Mouse (Mus musculus) midbrain, embryonic 13.5 days (tissue): ENCODE data around the gene Ttc9b. TPM values are rescaled to one million over a fixed set of nuclear protein-coding genes. Genes with fewer than 3 reads are reported as not detected.
A peak's percentile ranks its signal among the peaks of the same experiment; 100 is the strongest.

Experiments used
- ATAC-seq: fragments of 200-750 bp; cut with Nextera tagmentation; 2 replicates; pipeline ENCODE4 v1.8.0; 2017; ENCODE audit warnings: mild to moderate bottlenecking, moderate TSS enrichment, moderate library complexity
- H3K27ac ChIP-seq: fragments of 300-500 bp; sonication (generic); 2 replicates; pipeline ENCODE4 v1.5.1; 2015; ENCODE audit warnings: inconsistent platforms, mild to moderate bottlenecking, moderate library complexity
- H3K27me3 ChIP-seq: fragments of 300-500 bp; sonication (generic); 2 replicates; pipeline ENCODE4 v1.6.1; 2015; ENCODE audit warnings: mild to moderate bottlenecking, inconsistent platforms
- H3K36me3 ChIP-seq: fragments of 300-500 bp; sonication (generic); 2 replicates; pipeline ENCODE4 v1.6.1; 2015; ENCODE audit warnings: mild to moderate bottlenecking, inconsistent platforms
- H3K4me1 ChIP-seq: fragments of 300-500 bp; sonication (generic); replicated peaks from 2 replicates; pipeline ENCODE4 v1.6.1; 2015; ENCODE audit warnings: inconsistent platforms
- H3K4me2 ChIP-seq: fragments of 300-500 bp; sonication (generic); replicated peaks from 2 replicates; pipeline ENCODE4 v1.6.1; 2015; ENCODE audit warnings: moderate library complexity, mild to moderate bottlenecking, inconsistent platforms
- H3K4me3 ChIP-seq: fragments of 300-500 bp; sonication (generic); replicated peaks from 2 replicates; pipeline ENCODE4 v1.5.1; 2015; ENCODE audit warnings: mild to moderate bottlenecking, inconsistent platforms
- H3K9ac ChIP-seq: fragments of 300-500 bp; sonication (generic); replicated peaks from 2 replicates; pipeline ENCODE4 v1.6.1; 2015; ENCODE audit warnings: mild to moderate bottlenecking, inconsistent platforms
- H3K9me3 ChIP-seq: fragments of 300-500 bp; sonication (generic); 2 replicates; pipeline ENCODE4 v1.6.1; 2016; ENCODE audit warnings: mild to moderate bottlenecking, inconsistent platforms
- WGBS: fragments of 180-500 bp; shearing (Covaris S2); methylation state at CpG from one replicate; pipeline ENCODE4 v1.1.7; 2015; 5-methylcytosine and 5-hydroxymethylcytosine counted together
- polyA plus RNA-seq: library from polyadenylated mRNA; unstranded; fragments of >200 nt; fragmentation: Nextera tagmentation; extraction: Ambion mirVana; gene quantifications from 2 replicates; pipeline ENCODE4 v1.2.1, GENCODE M21; 2015

Gene Ttc9b
- polyA plus RNA-seq, 1 experiment from 2014 or later, result 40.5 TPM

DNA sequence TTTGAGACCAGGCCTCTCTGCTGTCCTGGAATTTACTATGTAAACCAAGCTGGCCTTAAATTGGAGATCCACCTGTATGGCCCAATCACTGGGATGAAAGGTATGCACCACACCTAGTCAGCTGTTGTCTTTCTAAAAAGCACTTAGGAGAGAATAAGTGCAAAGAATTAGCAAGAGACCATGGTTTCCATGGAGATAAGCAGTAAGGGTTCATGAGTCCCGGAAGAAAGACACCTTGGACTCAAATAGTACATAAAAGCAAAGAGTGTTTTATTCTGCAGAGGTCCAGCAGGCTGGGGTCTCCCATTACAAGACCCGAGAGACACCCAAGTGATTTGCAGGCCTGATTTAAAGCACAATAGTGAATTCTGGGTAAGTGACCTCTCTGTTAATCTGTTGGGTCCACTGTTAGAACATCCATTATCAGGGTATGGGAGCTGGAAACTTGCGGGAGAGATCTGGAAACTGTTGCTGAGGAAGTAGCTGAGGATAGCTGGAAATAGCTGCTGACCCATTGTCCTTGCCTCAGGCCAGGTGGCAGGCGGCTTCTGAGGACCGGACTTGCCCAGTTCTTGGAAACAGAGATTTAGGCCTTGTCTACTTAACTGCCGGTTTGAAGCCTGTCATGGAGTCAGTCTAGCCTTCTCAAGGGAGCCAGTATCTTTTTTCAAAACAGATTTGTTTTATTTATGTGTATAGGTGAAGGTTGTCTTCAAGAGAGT, 6.3 kb upstream of the Ttc9b start:
- Histone ChIP-seq H3K9ac (no peak overlapping the region), H3K36me3 (no peaks in the 10 kb centered on the region), H3K4me1 (no peaks in the 10 kb centered on the region; the same call in 1 of the 2 replicates), H3K27me3 (peaks cover 4% of the 10 kb centered on the region; the same call in 1 of the 2 replicates), H3K27ac (no peak overlapping the region), H3K4me2 (no peak overlapping the region), H3K9me3 (no peaks in the 10 kb centered on the region), H3K4me3 (no peak overlapping the region)
- WGBS, result 84% methylated on average over 6 of the region's 6 CpGs
- no peak for ATAC-seq

DNA sequence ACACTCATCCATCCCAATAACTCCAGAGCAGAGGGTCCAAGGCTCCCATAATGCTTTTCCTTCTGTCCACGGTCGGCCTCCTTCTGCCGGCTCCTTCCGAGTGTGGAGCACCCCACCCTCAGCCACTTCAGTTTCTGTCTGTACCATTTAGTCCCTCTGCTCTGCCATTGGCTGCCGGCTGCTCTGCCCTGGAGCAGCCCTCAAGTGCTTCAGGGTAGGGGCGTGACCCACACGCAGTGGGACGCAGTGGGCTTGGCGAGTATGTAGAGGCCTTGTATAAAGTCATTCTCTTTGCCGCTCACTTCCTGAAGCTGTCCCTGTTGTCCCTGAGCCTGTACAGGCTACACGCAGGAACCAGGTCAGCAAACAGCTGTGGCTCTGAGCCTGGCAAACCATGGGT, 4.0 kb upstream of the Ttc9b start:
- ATAC-seq, result no peak
- Histone ChIP-seq H3K4me3 (no peak overlapping the region), H3K4me1 (peaks cover 16% of the 10 kb centered on the region), H3K9ac (no peak overlapping the region), H3K27me3 (peaks cover 11% of the 10 kb centered on the region; the same call in 1 of the 2 replicates), H3K4me2 (no peak overlapping the region), H3K36me3 (no peaks in the 10 kb centered on the region), H3K9me3 (no peaks in the 10 kb centered on the region), H3K27ac (no peak overlapping the region)
- 95% methylated on average over 11 of the region's 11 CpGs for WGBS

DNA sequence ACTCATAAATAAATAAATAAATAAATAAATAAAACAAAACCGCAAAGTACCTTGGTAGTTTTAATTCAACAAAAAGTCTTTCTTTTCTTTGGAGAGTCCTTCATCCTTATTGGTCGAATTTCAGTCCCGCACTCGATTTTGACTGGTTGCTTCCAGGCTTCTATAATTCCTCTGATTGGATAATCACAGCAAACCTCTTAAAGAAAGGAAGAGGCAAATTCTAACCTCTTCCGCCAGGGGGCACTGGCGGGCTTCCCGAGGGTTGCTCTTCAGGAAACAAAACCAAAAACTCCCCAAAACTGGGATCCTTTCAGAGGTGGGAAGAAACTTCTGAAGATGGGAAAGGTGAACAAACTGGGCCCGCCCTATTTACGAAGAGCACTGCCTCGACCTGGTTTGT, 2.8 kb upstream of the Ttc9b start:
- no peak overlapping the region for H3K4me2 ChIP-seq
- WGBS, result 6% methylated on average over 10 of the region's 10 CpGs

DNA sequence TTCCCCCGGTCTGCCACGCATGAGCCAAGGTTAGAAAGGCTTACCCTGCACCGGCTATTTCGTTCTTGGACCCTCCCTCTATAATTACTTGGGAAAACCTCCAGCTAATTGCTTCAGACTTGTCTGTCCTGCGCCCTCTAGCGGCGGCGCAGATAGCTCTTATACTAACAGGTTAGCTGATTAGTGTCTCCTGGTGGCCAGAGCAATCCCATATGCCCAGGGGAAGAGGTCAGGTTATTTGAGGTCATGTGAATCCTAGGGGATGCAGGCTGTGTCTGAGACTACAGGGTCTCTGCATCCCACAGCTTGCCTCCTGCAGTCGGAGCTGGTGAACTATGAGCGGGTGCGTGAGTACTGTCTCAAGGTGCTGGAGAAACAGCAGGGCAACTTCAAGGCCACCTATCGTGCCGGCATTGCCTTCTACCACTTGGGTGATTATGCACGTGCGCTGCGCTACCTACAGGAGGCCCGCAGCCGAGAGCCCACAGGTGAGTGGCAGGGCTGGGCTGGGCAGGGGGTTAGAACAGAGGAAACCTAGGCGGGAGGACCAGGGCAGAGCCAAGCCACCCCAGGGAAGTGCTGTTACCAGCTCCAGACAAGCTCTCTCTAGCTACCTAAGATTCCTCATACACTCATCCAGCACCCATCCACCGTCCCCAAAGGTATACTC, 1.0 kb downstream of the Ttc9b start:
- Histone ChIP-seq H3K4me3 (peak overlapping the region; percentile 71), H3K9ac (no peak overlapping the region), H3K36me3 (peaks cover 42% of the 10 kb centered on the region), H3K4me1 (peaks cover 31% of the 10 kb centered on the region), H3K27me3 (peaks cover 41% of the 10 kb centered on the region), H3K9me3 (no peaks in the 10 kb centered on the region), H3K27ac (peak overlapping the region; percentile 95), H3K4me2 (peak overlapping the region; percentile 77)
- no peak for ATAC-seq
- 68% methylated on average over 20 of the region's 20 CpGs for WGBS

More for the DNA sequence above, 2.8 kb upstream of the Ttc9b start:
- no peak overlapping the region for H3K27ac ChIP-seq
- no peak for ATAC-seq
- no peaks in the 10 kb centered on the region for H3K9me3 ChIP-seq
- H3K36me3 ChIP-seq, result peaks cover 5% of the 10 kb centered on the region
- no peak overlapping the region for H3K9ac ChIP-seq
- no peak overlapping the region for H3K4me3 ChIP-seq
- H3K27me3 ChIP-seq, result peaks cover 19% of the 10 kb centered on the region
- H3K4me1 ChIP-seq, result peaks cover 25% of the 10 kb centered on the region

DNA sequence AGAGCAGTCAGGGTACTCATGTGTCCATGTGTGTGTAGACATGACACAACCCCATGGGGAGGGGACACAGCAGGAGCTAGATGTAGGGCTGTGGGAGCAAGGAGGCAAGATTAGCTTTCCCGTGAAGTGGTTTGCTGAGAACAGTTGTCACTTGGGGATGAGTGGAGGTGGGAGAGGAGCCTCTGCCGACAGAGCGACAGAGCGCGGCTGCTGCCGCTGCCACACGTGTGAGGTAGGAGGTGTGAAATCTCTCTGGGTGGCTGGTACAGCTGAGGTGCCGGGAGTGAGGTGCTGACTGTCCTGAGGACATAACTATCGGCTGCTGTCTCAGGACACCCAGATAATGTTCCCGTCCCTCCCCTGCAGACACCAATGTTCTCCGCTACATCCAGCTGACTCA, 1.8 kb downstream of the Ttc9b start:
- WGBS, result 81% methylated on average over 11 of the region's 11 CpGs
- ATAC-seq, result no peak
- Histone ChIP-seq H3K4me3 (no peak overlapping the region), H3K27me3 (peaks cover 42% of the 10 kb centered on the region), H3K9me3 (no peaks in the 10 kb centered on the region), H3K4me1 (peaks cover 31% of the 10 kb centered on the region), H3K9ac (no peak overlapping the region; the same call in 1 of the 2 replicates), H3K36me3 (peaks cover 50% of the 10 kb centered on the region), H3K27ac (no peak overlapping the region), H3K4me2 (no peak overlapping the region)

DNA sequence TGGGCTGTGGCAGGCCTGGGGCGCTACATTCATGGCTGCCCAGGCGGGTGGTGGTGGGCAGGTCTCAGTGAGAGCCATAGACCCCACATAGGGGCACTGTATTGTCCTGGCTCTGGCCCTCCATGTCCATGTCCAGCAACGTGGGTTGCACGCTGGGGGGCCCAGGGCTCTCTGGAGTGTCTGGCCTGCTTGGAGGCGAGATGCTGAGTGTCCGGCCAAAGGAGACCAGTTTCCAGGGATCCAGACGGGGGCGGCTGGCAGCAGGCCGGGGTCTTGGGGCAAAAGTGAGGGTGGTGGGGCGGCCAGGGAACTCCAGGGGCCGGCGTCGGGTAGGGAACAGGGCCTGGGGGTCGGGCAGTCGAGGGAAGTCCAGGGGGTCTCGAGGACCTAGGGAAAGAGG, 2.9 kb downstream of the Ttc9b start:
- Histone ChIP-seq H3K4me2 (no peak overlapping the region), H3K4me3 (no peak overlapping the region), H3K9ac (no peak overlapping the region), H3K27ac (no peak overlapping the region), H3K9me3 (no peaks in the 10 kb centered on the region), H3K27me3 (peaks cover 42% of the 10 kb centered on the region), H3K4me1 (peaks cover 31% of the 10 kb centered on the region), H3K36me3 (peaks cover 61% of the 10 kb centered on the region)
- WGBS, result 91% methylated on average over 16 of the region's 16 CpGs
- ATAC-seq, result no peak

DNA sequence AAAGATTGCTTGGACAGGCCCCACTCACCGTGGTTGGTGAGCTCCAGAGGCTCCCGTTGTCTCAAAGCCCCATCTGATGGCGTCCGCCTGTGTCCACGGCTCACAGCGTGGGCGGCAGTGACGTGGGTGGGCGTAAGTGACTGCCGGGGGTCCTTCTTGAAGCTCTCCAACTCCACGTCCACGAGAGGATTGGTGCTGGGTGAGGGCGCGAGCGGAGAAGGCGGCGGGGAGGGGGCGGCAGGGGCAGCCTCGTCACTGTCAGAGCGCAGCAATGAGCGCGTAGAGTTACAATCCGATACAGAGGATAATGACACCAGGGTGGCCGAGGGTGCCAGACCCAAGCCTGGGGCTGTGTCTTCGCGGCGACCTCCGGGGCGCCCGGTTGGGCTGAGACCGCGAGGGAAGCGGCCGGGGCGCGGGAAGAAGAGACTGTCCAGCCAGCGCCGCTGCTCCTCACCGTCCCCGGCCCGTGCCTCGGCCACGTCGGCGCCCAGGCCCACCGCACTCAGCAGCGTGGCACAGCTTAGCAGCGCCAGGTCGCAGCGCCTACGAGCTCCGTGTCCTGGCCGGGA, 4.2 kb downstream of the Ttc9b start:
- Histone ChIP-seq H3K4me2 (no peak overlapping the region), H3K27me3 (peaks cover 33% of the 10 kb centered on the region), H3K4me3 (no peak overlapping the region), H3K27ac (no peak overlapping the region), H3K9ac (peak overlapping the region; percentile 28; the same call in 1 of the 2 replicates), H3K9me3 (no peaks in the 10 kb centered on the region), H3K4me1 (peaks cover 28% of the 10 kb centered on the region), H3K36me3 (peaks cover 71% of the 10 kb centered on the region)
- no peak for ATAC-seq
- 29% methylated on average over 53 of the region's 53 CpGs for WGBS

DNA sequence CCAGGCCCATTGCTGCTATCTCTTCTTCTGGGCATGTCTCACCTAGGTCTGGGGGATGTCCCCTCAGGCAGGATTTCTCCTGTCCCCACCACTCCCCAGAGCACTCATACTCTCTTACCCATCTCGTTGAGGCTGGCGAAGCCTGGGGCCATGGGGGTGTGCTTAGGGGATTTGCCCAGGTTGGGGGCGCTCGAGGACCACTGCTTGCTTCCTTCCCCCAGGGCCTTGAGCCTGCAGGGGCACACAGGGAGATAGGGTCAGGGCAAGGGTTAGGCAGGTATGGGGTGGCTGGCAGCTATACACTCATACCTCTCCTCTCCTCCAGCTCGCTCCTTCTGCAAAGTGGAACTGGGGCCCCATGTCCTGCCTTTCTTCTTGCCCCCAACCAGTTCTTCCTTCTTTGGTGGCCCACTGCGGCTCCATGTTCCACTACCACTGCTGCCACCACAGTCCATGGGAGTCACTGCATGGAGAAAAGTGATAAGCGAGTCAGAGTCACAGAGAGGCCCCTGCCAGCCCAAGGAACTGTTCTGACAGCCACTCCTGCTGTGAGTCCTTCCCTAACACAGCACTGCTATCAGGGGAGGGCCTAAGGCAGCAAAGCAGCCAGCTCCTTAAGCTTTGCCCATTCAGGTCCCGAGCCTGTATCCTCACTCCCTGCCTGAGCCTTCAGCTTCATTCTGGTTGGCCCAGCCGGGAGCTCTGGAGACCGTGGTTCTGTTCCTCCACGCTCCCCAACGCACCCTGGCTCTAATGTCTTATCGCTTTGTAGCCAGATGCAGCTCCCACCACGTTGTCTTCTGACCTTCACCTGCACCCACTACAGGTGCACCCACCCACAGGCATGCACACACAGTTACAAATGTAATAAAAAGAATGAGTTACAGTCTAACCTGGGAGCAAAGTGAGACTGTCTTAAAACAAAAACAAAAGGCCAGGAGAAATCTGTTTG, 5.3 kb downstream of the Ttc9b start:
- ATAC-seq, result no peak
- WGBS, result 59% methylated on average over 14 of the region's 14 CpGs

DNA sequence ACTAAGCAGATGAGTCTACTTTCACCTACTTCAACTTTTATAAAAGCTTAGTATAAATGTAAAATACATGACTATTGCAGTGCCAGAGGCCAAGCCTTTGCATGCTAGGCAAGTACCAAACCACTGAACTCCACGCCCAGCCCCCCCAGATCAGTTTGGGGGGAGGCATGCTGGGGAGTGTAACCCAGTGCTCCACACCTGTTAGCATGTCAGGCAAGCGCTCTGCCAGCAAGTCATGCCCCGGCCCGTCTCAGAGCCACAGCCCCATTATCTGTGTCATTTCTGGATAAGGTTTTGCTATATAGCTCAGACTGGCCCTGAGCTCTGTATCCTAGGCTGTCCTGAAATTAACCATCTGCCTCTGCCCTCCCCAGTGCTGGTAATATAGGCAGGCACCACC, 8.3 kb downstream of the Ttc9b start:
- Histone ChIP-seq H3K4me1 (no peaks in the 10 kb centered on the region), H3K27me3 (peaks cover 23% of the 10 kb centered on the region; the same call in 1 of the 2 replicates), H3K36me3 (peaks cover 88% of the 10 kb centered on the region), H3K4me2 (no peak overlapping the region), H3K9ac (no peak overlapping the region), H3K4me3 (no peak overlapping the region), H3K27ac (no peak overlapping the region), H3K9me3 (no peaks in the 10 kb centered on the region)
- WGBS, result 93% methylated on average over 4 of the region's 4 CpGs
- no peak for ATAC-seq

More for the DNA sequence above, 5.3 kb downstream of the Ttc9b start:
- Histone ChIP-seq H3K4me1 (peaks cover 22% of the 10 kb centered on the region), H3K4me2 (no peak overlapping the region), H3K9me3 (no peaks in the 10 kb centered on the region), H3K9ac (no peak overlapping the region), H3K4me3 (no peak overlapping the region), H3K36me3 (peaks cover 76% of the 10 kb centered on the region), H3K27ac (no peak overlapping the region), H3K27me3 (peaks cover 33% of the 10 kb centered on the region)

DNA sequence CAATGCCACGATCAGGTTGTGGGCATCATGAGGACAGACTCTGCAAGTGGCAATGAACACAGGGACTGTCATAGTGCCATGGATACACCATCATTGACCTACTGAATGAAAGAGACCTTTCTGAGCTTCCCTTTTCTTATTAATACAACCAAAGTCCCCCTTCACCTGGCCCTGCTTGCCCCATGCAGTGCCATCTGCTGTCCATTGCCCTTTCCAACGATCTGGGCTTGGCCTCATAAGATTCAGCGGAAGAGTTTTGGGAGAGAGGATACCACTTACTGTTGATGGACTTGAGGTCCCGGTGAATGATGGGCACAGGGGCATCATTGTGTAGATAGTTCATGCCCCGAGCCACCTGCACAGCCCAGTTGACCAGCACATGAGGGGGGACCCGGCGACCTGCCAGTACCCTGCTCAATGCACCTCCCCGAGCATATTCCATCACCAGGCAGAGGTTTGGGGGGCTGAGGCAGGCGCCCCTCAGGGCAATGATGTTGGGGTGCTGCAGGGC, 19.4 kb downstream of the Ttc9b start:
- Histone ChIP-seq H3K4me2 (peak overlapping the region; percentile 99), H3K9me3 (no peaks in the 10 kb centered on the region), H3K27ac (no peak overlapping the region; the same call in 1 of the 2 replicates), H3K4me3 (peak overlapping the region; percentile 77), H3K36me3 (peaks cover 15% of the 10 kb centered on the region), H3K27me3 (no peaks in the 10 kb centered on the region), H3K9ac (peak overlapping the region; percentile 92), H3K4me1 (peaks cover 48% of the 10 kb centered on the region)
- WGBS, result 64% methylated on average over 9 of the region's 9 CpGs
- no peak for ATAC-seq

DNA sequence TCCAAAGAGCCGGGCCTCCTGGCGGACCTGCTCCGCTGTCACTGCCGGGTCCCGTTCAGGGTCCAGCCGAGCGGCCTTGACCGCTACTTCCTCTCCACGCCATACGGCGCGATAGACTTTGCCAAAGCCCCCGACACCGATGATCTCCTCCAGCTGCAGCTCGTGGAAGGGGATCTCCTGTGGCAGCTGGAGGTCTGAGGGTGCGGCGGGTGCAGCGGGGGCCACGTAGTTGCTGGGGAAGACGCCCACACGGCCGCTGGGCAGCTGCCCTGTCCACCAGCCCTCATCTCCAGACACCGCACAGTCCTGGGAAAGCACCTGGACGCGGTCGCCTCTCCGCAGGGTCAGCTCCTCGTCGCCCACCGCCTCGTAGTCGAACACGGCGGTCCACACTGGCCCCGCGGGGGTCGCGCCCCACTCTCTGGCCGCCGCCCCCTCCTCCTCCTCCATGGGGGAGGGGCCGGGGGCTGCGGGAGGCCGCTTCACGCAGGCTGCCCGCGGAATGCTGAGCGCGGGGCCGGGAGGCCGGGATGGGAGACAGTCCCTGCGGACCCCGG, 19.9 kb downstream of the Ttc9b start:
- H3K9ac ChIP-seq, result peak overlapping the region; percentile 92
- peaks cover 48% of the 10 kb centered on the region for H3K4me1 ChIP-seq
- H3K4me3 ChIP-seq, result peak overlapping the region; percentile 77
- peaks cover 11% of the 10 kb centered on the region; the same call in 1 of the 2 replicates for H3K36me3 ChIP-seq
- 0 out of 2 replicates have a peak overlapping the region, but pooled peaks have one; percentile 30 for H3K27ac ChIP-seq
- ATAC-seq, result peak; percentile 47
- H3K27me3 ChIP-seq, result no peaks in the 10 kb centered on the region
- peak overlapping the region; percentile 99 for H3K4me2 ChIP-seq
- WGBS, result 2% methylated on average over 52 of the region's 52 CpGs
- no peaks in the 10 kb centered on the region for H3K9me3 ChIP-seq
